Mouse (Mus musculus) thymus, postnatal 14 days (tissue): ENCODE data around the gene Cxcl14.

Experiments
- DNase-seq: peaks from one replicate; pipeline ENCODE4 v3.0.0; 2021

Gene Cxcl14

GRCm38 (mm10) chr13:56295943-56296658 is at the start of gene Cxcl14:
TSS of gene Cxcl14 (minus strand) at chr13:56296551.
- no peak for DNase-seq

GRCm38 (mm10) chr13:56344355-56344754 is 48.0 kb upstream of the Cxcl14 start:
- no peak for DNase-seq

GRCm38 (mm10) chr13:56342491-56342890 is 46.1 kb upstream of the Cxcl14 start:
- no peak for DNase-seq

- DNase-seq: no peak
These were observed 44.2 kb upstream of the Cxcl14 start for GRCm38 (mm10) chr13:56340513-56340912.

- DNase-seq: no peak
These were observed 43.5 kb upstream of the Cxcl14 start for GRCm38 (mm10) chr13:56339816-56340215.

GRCm38 (mm10) chr13:56336982-56337381 is 40.6 kb upstream of the Cxcl14 start:
- no peak for DNase-seq

- DNase-seq: no peak
These were observed 38.7 kb upstream of the Cxcl14 start for GRCm38 (mm10) chr13:56334802-56335690.

- no peak for DNase-seq
These were observed 37.9 kb upstream of the Cxcl14 start for GRCm38 (mm10) chr13:56334236-56334635.

GRCm38 (mm10) chr13:56332356-56332755 is 36.0 kb upstream of the Cxcl14 start:
- no peak for DNase-seq

- no peak for DNase-seq
These were observed 34.5 kb upstream of the Cxcl14 start for GRCm38 (mm10) chr13:56330603-56331455.

- DNase-seq: no peak
These were observed 33.4 kb upstream of the Cxcl14 start for GRCm38 (mm10) chr13:56329769-56330168.

GRCm38 (mm10) chr13:56329165-56329564 is 32.8 kb upstream of the Cxcl14 start:
- DNase-seq: no peak

- DNase-seq: no peak
These were observed 31.4 kb upstream of the Cxcl14 start for GRCm38 (mm10) chr13:56327779-56328178.

- no peak for DNase-seq
These were observed 25.3 kb upstream of the Cxcl14 start for GRCm38 (mm10) chr13:56321635-56322034.

- DNase-seq: no peak
These were observed 20.6 kb upstream of the Cxcl14 start for GRCm38 (mm10) chr13:56316930-56317329.

GRCm38 (mm10) chr13:56315201-56315600 is 18.9 kb upstream of the Cxcl14 start:
- DNase-seq: no peak

GRCm38 (mm10) chr13:56305058-56305457 is 8.7 kb upstream of the Cxcl14 start:
- no peak for DNase-seq

GRCm38 (mm10) chr13:56304453-56304852 is 8.1 kb upstream of the Cxcl14 start:
- DNase-seq: no peak

- no peak for DNase-seq
These were observed 3.0 kb upstream of the Cxcl14 start for GRCm38 (mm10) chr13:56299336-56299735.

- no peak for DNase-seq
These were observed 289 bp upstream of the Cxcl14 start for GRCm38 (mm10) chr13:56296659-56297020.

GRCm38 (mm10) chr13:56295586-56295942 is 787 bp downstream of the Cxcl14 start:
- DNase-seq: no peak

GRCm38 (mm10) chr13:56294908-56295307 is 1.4 kb downstream of the Cxcl14 start:
- no peak for DNase-seq

- no peak for DNase-seq
These were observed 6.4 kb downstream of the Cxcl14 start for GRCm38 (mm10) chr13:56289998-56290397.
